Mouse (Mus musculus): ENCODE measurements at regions not wholly inside any gene's neighbourhood (a gene's known extent, or its start where the extent isn't known, plus 50 kb on each side); places are given as distances from the start of the nearest gene placed in this dataset.

DNA sequence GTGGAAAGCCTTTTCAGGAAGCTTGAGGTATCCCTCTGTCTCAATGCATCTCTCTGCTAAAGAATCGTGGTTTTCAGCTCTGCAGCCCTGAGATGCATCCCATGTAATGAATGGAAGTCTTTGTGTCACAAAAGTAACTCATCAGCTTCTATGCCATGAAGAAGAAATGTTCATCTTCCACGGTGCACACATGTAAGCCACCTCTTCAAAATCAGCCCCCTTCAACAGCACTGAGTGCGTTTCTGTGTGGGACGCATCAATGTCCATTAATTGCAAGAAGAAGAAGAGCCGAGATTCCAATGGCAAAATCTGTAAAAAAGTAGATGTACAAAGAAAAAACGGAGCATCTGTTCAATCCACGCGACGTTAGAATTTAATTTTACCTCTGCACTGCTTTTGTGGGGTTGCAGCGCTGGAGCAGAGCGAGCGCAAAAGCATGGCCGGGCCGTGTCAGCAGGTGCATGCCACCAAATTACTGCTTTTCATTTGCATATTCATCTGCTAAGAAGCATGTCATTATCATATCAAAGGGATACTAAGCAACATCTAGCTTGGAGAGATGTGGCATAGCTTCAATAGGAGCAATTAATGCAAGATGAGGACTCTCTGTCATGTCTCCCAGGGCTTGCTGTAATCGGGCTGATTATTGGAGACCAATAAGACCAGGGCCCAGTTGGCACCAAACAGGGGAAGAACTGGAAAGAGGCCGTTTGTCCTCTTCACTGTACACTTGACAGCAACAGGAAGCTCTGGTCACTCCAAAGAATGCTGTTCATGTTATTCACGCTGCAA, 185.0 kb upstream of the Sox2 start:
- H3K27ac ChIP-seq (ENCODE audit: low read depth, low read length), result peak overlapping the region; percentile 59
- no peaks in the 10 kb centered on the region for H3K9me3 ChIP-seq (ENCODE audit: low read length)
- DNase-seq, result peak; percentile 68
- no peak for TF ChIP-seq CTCF (IDR thresholded peaks at IDR 0.05; ENCODE audit: low read depth)
- H3K4me3 ChIP-seq (ENCODE audit: low read depth, low read length), result no peak overlapping the region
- ATAC-seq, result peak; percentile 90
- WGBS, result 17% methylated on average over 17 of the region's 17 CpGs
- H3K36me3 ChIP-seq (ENCODE audit: insufficient read depth), result no peaks in the 10 kb centered on the region
- H3K4me2 ChIP-seq (ENCODE audit: low read depth), result peak overlapping the region; percentile 27
- no peak overlapping the region for H3K9ac ChIP-seq
- H3K4me1 ChIP-seq (ENCODE audit: insufficient read depth), result 0 out of 2 replicates have a peak, but pooled peaks cover 6% of the 10 kb centered on the region
- no peaks in the 10 kb centered on the region for H3K27me3 ChIP-seq (ENCODE audit: insufficient read depth, low read length)

DNA sequence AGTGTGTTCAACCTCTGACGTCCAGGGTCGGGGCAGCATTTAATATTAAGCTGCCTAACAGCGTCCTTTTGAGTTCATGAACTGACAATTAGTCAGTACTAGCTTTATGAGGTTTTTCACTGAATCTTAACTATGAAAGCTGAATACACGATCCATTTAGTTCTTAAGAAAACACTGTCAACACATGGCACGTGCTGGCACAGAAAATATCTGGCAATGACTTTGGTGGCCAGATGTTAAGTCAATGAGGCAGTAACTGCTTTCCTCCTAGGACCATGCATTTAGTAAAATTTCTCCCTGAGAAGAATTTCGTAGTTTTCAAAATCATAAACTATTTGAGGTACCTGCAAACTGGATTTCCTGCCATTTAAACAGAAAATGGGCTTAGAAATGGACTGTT, 191.4 kb upstream of the Sox2 start:
- H3K9ac ChIP-seq, result no peak overlapping the region
- 30% methylated on average over 6 of the region's 6 CpGs for WGBS
- H3K4me1 ChIP-seq (ENCODE audit: insufficient read depth), result peaks cover 12% of the 10 kb centered on the region
- H3K27ac ChIP-seq (ENCODE audit: low read depth, low read length), result no peak overlapping the region
- no peaks in the 10 kb centered on the region for H3K27me3 ChIP-seq (ENCODE audit: insufficient read depth, low read length)
- no peak overlapping the region for H3K4me3 ChIP-seq (ENCODE audit: low read depth, low read length)
- no peaks in the 10 kb centered on the region for H3K36me3 ChIP-seq (ENCODE audit: insufficient read depth)
- H3K4me2 ChIP-seq (ENCODE audit: low read depth), result no peak overlapping the region
- no peak for TF ChIP-seq CTCF (IDR thresholded peaks at IDR 0.05; ENCODE audit: low read depth)
- DNase-seq (no peak), ATAC-seq (peak; percentile 49; the same call in 1 of the 2 replicates)
- H3K9me3 ChIP-seq (ENCODE audit: low read length), result no peaks in the 10 kb centered on the region

DNA sequence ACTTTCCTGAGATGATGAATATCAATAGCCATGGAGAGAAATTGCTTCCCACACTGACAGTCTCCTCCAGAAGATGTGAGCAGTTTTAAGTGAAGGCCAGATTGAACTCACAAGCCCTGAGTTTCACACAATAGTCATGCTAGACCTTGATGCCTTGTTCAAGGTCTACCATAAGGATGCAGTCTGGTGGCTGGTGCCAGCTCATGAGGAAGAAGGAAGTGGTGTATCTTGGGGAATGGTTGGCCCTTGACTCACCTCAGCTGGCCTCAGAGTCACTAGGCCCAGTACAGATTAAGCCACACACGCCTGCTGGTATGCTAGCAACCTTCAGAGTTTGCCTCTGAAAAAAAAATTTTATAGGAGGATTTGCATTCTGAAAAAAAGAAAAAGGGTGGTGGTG, 192.4 kb upstream of the Sox2 start:
- TF ChIP-seq CTCF (IDR thresholded peaks at IDR 0.05; ENCODE audit: low read depth), result no peak
- Histone ChIP-seq H3K4me3 (ENCODE audit: low read depth, low read length) (no peak overlapping the region), H3K9me3 (ENCODE audit: low read length) (no peaks in the 10 kb centered on the region), H3K4me2 (ENCODE audit: low read depth) (no peak overlapping the region), H3K27ac (ENCODE audit: low read depth, low read length) (no peak overlapping the region), H3K36me3 (ENCODE audit: insufficient read depth) (no peaks in the 10 kb centered on the region), H3K4me1 (ENCODE audit: insufficient read depth) (peaks cover 12% of the 10 kb centered on the region), H3K9ac (no peak overlapping the region), H3K27me3 (ENCODE audit: insufficient read depth, low read length) (no peaks in the 10 kb centered on the region)
- WGBS, result 96% methylated on average over 1 of the region's 1 CpGs
- DNase-seq, result no peak
- no peak for ATAC-seq

DNA sequence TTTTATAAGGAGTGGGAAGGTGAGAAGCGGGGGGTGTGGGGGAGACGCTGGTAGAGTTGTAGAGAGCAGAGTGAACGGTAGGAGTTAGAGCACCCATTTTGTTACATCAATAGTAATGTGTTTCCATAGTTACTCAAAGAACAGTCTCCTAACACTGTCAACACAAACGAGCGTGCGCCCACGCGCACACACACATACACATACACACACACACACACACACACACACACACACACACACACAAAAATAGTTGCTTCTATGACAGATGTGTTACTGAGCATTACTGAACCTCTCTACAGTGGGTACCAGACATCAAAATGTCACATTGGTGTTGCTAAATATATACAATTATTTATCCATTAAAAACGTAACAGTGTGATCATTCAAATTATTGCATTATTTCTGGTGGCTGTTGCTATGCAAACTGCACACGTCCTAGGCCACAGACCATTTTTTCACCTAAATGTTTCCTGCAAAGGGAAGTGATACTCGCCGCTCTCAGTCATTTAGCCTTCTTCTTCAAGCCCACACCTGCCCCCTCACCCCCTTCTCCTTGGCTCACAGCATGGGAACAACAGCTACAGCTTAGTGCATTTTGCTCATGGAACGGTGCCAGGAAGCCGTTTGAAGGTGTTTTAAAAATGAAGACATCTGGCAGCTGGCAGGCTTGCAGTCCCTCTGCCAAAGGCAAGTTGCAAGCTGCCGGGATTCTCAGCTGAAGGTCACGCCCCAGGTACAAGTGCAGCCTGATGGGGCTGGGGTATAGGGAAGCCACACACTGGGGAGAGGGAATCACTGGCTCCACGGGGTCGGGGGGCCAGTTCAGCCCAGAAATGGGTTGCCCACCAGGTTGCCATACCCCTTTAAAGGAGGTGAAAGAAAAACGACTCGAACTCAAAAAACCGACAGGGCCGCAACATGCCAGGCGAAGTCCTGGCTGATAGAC, 193.4 kb upstream of the Sox2 start:
- Histone ChIP-seq H3K9me3 (ENCODE audit: low read length) (no peaks in the 10 kb centered on the region), H3K27ac (ENCODE audit: low read depth, low read length) (peak overlapping the region; percentile 40; the same call in 1 of the 2 replicates), H3K4me2 (ENCODE audit: low read depth) (no peak overlapping the region), H3K36me3 (ENCODE audit: insufficient read depth) (no peaks in the 10 kb centered on the region), H3K4me3 (ENCODE audit: low read depth, low read length) (no peak overlapping the region), H3K27me3 (ENCODE audit: insufficient read depth, low read length) (no peaks in the 10 kb centered on the region), H3K4me1 (ENCODE audit: insufficient read depth) (peaks cover 12% of the 10 kb centered on the region), H3K9ac (no peak overlapping the region)
- DNase-seq, result no peak
- peak; percentile 87 for ATAC-seq
- TF ChIP-seq CTCF (IDR thresholded peaks at IDR 0.05; ENCODE audit: low read depth), result no peak
- WGBS, result 29% methylated on average over 23 of the region's 23 CpGs

DNA sequence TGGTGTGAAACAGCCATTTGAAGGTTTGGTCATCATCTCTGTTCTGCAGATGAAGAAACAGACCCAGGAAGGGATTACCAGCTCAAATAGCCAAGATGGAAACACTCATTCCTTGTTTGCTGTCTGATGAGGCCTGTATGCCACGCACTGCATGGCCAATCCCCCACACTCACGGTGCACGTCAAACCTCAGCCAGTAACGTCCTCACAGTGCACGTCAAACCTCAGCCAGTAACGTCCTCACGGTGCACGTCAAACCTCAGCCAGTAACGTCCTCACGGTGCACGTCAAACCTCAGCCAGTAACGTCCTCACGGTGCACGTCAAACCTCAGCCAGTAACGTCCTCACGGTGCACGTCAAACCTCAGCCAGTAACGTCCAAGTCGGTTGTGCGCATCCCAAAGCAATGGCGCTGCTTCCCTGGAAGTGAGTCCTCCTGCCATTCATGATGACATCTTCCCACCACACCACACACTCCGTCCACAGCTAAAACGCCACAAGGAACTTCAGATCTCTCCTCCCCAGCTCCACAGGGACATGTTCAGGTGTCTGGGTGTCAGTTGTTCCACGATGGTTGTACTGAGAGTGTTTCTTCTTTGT, 196.1 kb upstream of the Sox2 start:
- no peak for DNase-seq

DNA sequence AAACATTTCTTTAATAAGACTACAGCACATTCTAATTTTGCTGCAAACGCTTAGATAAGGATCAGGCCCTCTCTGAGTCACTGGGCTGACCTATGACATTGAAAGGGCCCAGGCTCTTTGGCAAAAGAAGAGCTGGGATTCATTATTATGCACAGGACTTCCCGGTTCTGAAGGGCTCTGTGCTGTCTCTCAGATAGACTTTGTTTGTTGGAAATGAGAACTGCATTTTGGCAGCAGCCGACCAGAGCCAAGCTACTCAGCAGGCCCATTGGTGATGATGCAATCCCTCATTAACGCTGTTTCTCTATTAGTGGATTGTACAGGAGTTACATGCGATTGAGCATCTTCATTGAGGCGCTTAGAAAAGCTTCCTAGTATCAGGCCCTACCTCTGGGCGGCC, 204.9 kb upstream of the Sox2 start:
- no peaks in the 10 kb centered on the region for H3K27me3 ChIP-seq (ENCODE audit: insufficient read depth, low read length)
- H3K9me3 ChIP-seq (ENCODE audit: low read length), result no peaks in the 10 kb centered on the region
- peak; percentile 5; the same call in 1 of the 2 replicates for TF ChIP-seq CTCF (IDR thresholded peaks at IDR 0.05; ENCODE audit: low read depth)
- DNase-seq, result peak; percentile 70
- H3K9ac ChIP-seq, result no peak overlapping the region
- H3K4me2 ChIP-seq (ENCODE audit: low read depth), result no peak overlapping the region
- H3K27ac ChIP-seq (ENCODE audit: low read depth, low read length), result peak overlapping the region; percentile 47
- H3K36me3 ChIP-seq (ENCODE audit: insufficient read depth), result no peaks in the 10 kb centered on the region
- 0 out of 2 replicates have a peak, but pooled peaks cover 3% of the 10 kb centered on the region for H3K4me1 ChIP-seq (ENCODE audit: insufficient read depth)
- ATAC-seq, result peak; percentile 75
- 16% methylated on average over 7 of the region's 7 CpGs for WGBS
- H3K4me3 ChIP-seq (ENCODE audit: low read depth, low read length), result no peak overlapping the region

More for the DNA sequence above, 196.1 kb upstream of the Sox2 start:
- Histone ChIP-seq H3K4me1 (ENCODE audit: insufficient read depth) (peaks cover 12% of the 10 kb centered on the region), H3K9ac (no peak overlapping the region), H3K4me3 (ENCODE audit: low read depth, low read length) (no peak overlapping the region), H3K27ac (ENCODE audit: low read depth, low read length) (no peak overlapping the region), H3K36me3 (ENCODE audit: insufficient read depth) (no peaks in the 10 kb centered on the region), H3K27me3 (ENCODE audit: insufficient read depth, low read length) (no peaks in the 10 kb centered on the region), H3K4me2 (ENCODE audit: low read depth) (no peak overlapping the region), H3K9me3 (ENCODE audit: low read length) (no peaks in the 10 kb centered on the region)
- WGBS, result 93% methylated on average over 20 of the region's 24 CpGs
- TF ChIP-seq CTCF (IDR thresholded peaks at IDR 0.05; ENCODE audit: low read depth), result no peak
- no peak for ATAC-seq
